Mouse (Mus musculus): ENCODE results near the gene Dock1. TPM values are rescaled to one million over a fixed set of nuclear protein-coding genes. Genes with fewer than 3 reads are reported as not detected.

Dock1 gene
- polyA plus RNA-seq, 1 experiment from 2014 or later = 25.0 TPM

DNA sequence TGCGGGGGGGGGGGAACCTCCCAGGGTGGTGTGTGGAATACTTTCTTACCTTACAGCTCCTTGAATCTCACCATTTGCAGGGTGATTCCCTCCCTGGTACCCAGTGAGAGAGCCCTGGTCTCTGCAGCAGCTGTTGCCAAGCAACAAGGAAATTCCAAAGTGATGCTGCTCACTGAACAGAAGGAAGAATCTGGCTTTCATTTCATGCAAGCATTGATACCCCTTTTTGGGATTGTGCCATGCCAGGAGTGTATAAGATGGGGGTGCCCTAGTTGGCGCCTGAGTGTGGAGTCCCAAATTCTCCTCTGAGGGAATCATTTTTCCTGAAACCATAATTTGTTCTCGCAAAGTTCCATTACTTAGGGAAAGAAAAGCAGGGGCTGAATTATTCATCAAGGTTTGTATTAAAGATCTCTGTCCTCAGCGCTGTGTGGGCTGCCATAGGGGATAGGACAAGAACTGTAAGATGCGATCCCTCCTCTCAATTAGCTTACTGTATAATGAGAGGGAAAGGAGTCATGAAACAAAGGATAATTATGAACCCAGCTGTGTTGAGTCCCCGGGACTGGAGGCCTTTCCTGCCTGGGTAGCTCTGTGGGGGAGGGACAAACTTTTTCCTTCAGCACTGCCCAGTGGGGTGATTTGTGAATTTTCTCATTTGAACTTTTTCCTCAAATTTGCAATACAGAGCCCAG, 104.2 kb downstream of the Dock1 start:
- no peaks in the 10 kb centered on the region for H3K36me3 ChIP-seq (ENCODE audit: control insufficient read depth, insufficient read depth, low read length)
- H3K4me3 ChIP-seq (ENCODE audit: low read depth, low read length) = no peak overlapping the region
- H3K4me2 ChIP-seq (replicated peaks; ENCODE audit: low read depth, low read length) = no peak overlapping the region
- peak; percentile 17; the same call in 1 of the 2 replicates for ATAC-seq (ENCODE audit: low FRiP score)
- H3K27ac ChIP-seq (ENCODE audit: low read depth, low read length) = no peak overlapping the region
- H3K4me1 ChIP-seq (replicated peaks; ENCODE audit: control insufficient read depth, insufficient read depth, low read length) = no peaks in the 10 kb centered on the region
- peak; percentile 21 for DNase-seq (ENCODE audit: low spot score)
- no peak overlapping the region for H3K9ac ChIP-seq (ENCODE audit: low read depth, low read length)
- no peaks in the 10 kb centered on the region for H3K9me3 ChIP-seq (ENCODE audit: control insufficient read depth, low read length)
- 82% methylated on average over 6 of the region's 6 CpGs for WGBS
- no peaks in the 10 kb centered on the region for H3K27me3 ChIP-seq (ENCODE audit: control insufficient read depth, insufficient read depth, low read length)

DNA sequence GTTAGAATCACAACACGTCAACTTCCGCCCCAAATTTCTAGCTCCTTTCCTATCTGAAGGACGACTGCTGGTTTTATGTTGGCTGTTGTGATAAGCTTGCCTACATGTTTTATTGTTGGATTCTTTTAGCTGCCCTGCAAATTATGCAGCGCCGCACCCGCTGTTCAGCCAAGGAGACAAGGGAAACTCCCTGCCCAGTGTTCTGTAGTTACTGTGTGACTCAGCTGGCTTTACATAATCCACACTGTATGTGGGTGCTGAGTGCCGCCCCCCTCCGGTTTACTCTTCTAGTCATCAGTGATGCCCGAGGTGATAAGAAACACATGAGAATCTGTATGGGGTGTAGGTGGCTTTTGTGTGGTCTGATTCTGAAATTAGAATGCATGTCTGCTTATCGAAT, 105.2 kb downstream of the Dock1 start:
- Histone ChIP-seq H3K9me3 (ENCODE audit: control insufficient read depth, low read length) (no peaks in the 10 kb centered on the region), H3K27ac (ENCODE audit: low read depth, low read length) (no peak overlapping the region), H3K36me3 (ENCODE audit: control insufficient read depth, insufficient read depth, low read length) (no peaks in the 10 kb centered on the region), H3K4me2 (replicated peaks; ENCODE audit: low read depth, low read length) (no peak overlapping the region), H3K27me3 (ENCODE audit: control insufficient read depth, insufficient read depth, low read length) (no peaks in the 10 kb centered on the region), H3K4me3 (ENCODE audit: low read depth, low read length) (no peak overlapping the region), H3K9ac (ENCODE audit: low read depth, low read length) (no peak overlapping the region), H3K4me1 (replicated peaks; ENCODE audit: control insufficient read depth, insufficient read depth, low read length) (no peaks in the 10 kb centered on the region)
- no peak for DNase-seq (ENCODE audit: low spot score)
- no peak for ATAC-seq (ENCODE audit: low FRiP score)
- WGBS = 91% methylated on average over 10 of the region's 10 CpGs

GRCm38 (mm10) chr7:134776306-134776705, 105.9 kb downstream of the Dock1 start:
- no peaks in the 10 kb centered on the region for H3K9me3 ChIP-seq (ENCODE audit: control insufficient read depth, low read length)
- H3K4me2 ChIP-seq (replicated peaks; ENCODE audit: low read depth, low read length) = no peak overlapping the region
- no peaks in the 10 kb centered on the region for H3K36me3 ChIP-seq (ENCODE audit: control insufficient read depth, insufficient read depth, low read length)
- no peaks in the 10 kb centered on the region for H3K4me1 ChIP-seq (replicated peaks; ENCODE audit: control insufficient read depth, insufficient read depth, low read length)
- DNase-seq (ENCODE audit: low spot score) (no peak), ATAC-seq (ENCODE audit: low FRiP score) (no peak)
- WGBS = 85% methylated on average over 6 of the region's 6 CpGs
- no peak overlapping the region for H3K27ac ChIP-seq (ENCODE audit: low read depth, low read length)
- no peak overlapping the region for H3K9ac ChIP-seq (ENCODE audit: low read depth, low read length)
- H3K27me3 ChIP-seq (ENCODE audit: control insufficient read depth, insufficient read depth, low read length) = no peaks in the 10 kb centered on the region
- no peak overlapping the region for H3K4me3 ChIP-seq (ENCODE audit: low read depth, low read length)

- DNase-seq (ENCODE audit: low spot score) = no peak
- H3K36me3 ChIP-seq (ENCODE audit: control insufficient read depth, insufficient read depth, low read length) = no peaks in the 10 kb centered on the region
- no peak overlapping the region for H3K27ac ChIP-seq (ENCODE audit: low read depth, low read length)
- H3K4me3 ChIP-seq (ENCODE audit: low read depth, low read length) = no peak overlapping the region
- H3K27me3 ChIP-seq (ENCODE audit: control insufficient read depth, insufficient read depth, low read length) = no peaks in the 10 kb centered on the region
- no peak overlapping the region for H3K9ac ChIP-seq (ENCODE audit: low read depth, low read length)
- no peak overlapping the region for H3K4me2 ChIP-seq (replicated peaks; ENCODE audit: low read depth, low read length)
- no peaks in the 10 kb centered on the region for H3K9me3 ChIP-seq (ENCODE audit: control insufficient read depth, low read length)
- ATAC-seq (ENCODE audit: low FRiP score) = no peak
- WGBS = 100% methylated on average over 3 of the region's 3 CpGs
- H3K4me1 ChIP-seq (replicated peaks; ENCODE audit: control insufficient read depth, insufficient read depth, low read length) = no peaks in the 10 kb centered on the region
Observed at GRCm38 (mm10) chr7:134779761-134780160, 109.3 kb downstream of the Dock1 start.

- H3K4me2 ChIP-seq (replicated peaks; ENCODE audit: low read depth, low read length) = no peak overlapping the region
- no peaks in the 10 kb centered on the region for H3K36me3 ChIP-seq (ENCODE audit: control insufficient read depth, insufficient read depth, low read length)
- no peaks in the 10 kb centered on the region for H3K9me3 ChIP-seq (ENCODE audit: control insufficient read depth, low read length)
- DNase-seq (ENCODE audit: low spot score) (no peak), ATAC-seq (ENCODE audit: low FRiP score) (no peak)
- no peak overlapping the region for H3K4me3 ChIP-seq (ENCODE audit: low read depth, low read length)
- WGBS = 85% methylated on average over 4 of the region's 4 CpGs
- H3K9ac ChIP-seq (ENCODE audit: low read depth, low read length) = no peak overlapping the region
- H3K27ac ChIP-seq (ENCODE audit: low read depth, low read length) = no peak overlapping the region
- H3K27me3 ChIP-seq (ENCODE audit: control insufficient read depth, insufficient read depth, low read length) = no peaks in the 10 kb centered on the region
- H3K4me1 ChIP-seq (replicated peaks; ENCODE audit: control insufficient read depth, insufficient read depth, low read length) = no peaks in the 10 kb centered on the region
Observed at GRCm38 (mm10) chr7:134787110-134787509, 116.7 kb downstream of the Dock1 start.

DNA sequence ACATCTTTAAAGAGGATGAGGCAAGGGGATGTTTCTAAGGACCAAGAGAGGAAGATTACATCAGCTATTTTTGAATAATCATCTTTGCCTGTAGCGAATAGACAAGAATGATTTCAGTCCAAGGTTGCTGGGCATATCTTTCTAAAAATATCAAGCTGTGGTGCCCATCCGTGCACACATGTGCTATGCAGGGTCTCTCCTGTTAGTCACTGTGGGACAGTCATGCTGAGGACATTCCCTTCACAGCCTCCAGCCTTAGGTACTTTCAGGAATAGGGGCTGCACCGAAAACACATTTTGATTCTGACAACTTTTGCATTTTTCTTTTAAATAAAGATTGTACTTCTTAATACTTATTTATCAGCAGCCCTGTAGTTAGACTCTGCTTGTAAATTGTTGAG, 124.4 kb downstream of the Dock1 start:
- DNase-seq (ENCODE audit: low spot score) (no peak), ATAC-seq (ENCODE audit: low FRiP score) (no peak)
- 91% methylated on average over 3 of the region's 3 CpGs for WGBS
- Histone ChIP-seq H3K36me3 (ENCODE audit: control insufficient read depth, insufficient read depth, low read length) (no peaks in the 10 kb centered on the region), H3K4me3 (ENCODE audit: low read depth, low read length) (no peak overlapping the region), H3K9ac (ENCODE audit: low read depth, low read length) (no peak overlapping the region), H3K4me1 (replicated peaks; ENCODE audit: control insufficient read depth, insufficient read depth, low read length) (no peaks in the 10 kb centered on the region), H3K27me3 (ENCODE audit: control insufficient read depth, insufficient read depth, low read length) (no peaks in the 10 kb centered on the region), H3K4me2 (replicated peaks; ENCODE audit: low read depth, low read length) (no peak overlapping the region), H3K9me3 (ENCODE audit: control insufficient read depth, low read length) (no peaks in the 10 kb centered on the region), H3K27ac (ENCODE audit: low read depth, low read length) (no peak overlapping the region)

GRCm38 (mm10) chr7:134800079-134800478, 129.6 kb downstream of the Dock1 start:
- Histone ChIP-seq H3K36me3 (ENCODE audit: control insufficient read depth, insufficient read depth, low read length) (no peaks in the 10 kb centered on the region), H3K27me3 (ENCODE audit: control insufficient read depth, insufficient read depth, low read length) (no peaks in the 10 kb centered on the region), H3K4me1 (replicated peaks; ENCODE audit: control insufficient read depth, insufficient read depth, low read length) (no peaks in the 10 kb centered on the region), H3K4me2 (replicated peaks; ENCODE audit: low read depth, low read length) (no peak overlapping the region), H3K9ac (ENCODE audit: low read depth, low read length) (no peak overlapping the region), H3K9me3 (ENCODE audit: control insufficient read depth, low read length) (no peaks in the 10 kb centered on the region), H3K4me3 (ENCODE audit: low read depth, low read length) (no peak overlapping the region), H3K27ac (ENCODE audit: low read depth, low read length) (no peak overlapping the region)
- no peak for ATAC-seq (ENCODE audit: low FRiP score)
- 94% methylated on average over 4 of the region's 4 CpGs for WGBS
- DNase-seq (ENCODE audit: low spot score) = no peak

DNA sequence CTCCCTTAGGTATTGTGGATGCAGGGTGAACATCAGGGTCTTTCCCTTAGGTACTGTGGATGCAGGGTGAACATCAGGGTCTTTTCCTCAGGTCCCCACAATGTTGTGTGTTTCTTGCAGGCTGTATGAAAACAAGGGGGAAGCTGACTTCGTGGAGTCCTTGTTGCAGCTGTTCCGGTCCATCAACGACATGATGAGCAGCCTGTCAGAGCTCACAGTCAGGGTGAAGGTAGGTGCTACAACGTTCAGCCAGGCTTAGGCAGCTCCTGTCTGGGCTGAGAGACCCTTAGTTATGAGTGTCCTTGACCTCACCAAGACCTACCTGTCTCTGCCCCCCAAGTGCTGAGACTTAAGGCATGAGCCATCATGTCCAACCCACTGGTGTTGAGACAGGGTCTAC, 134.0 kb downstream of the Dock1 start:
- ATAC-seq (ENCODE audit: low FRiP score) (no peak), DNase-seq (ENCODE audit: low spot score) (no peak)
- Histone ChIP-seq H3K9me3 (ENCODE audit: control insufficient read depth, low read length) (no peaks in the 10 kb centered on the region), H3K27ac (ENCODE audit: low read depth, low read length) (no peak overlapping the region), H3K4me1 (replicated peaks; ENCODE audit: control insufficient read depth, insufficient read depth, low read length) (no peaks in the 10 kb centered on the region), H3K27me3 (ENCODE audit: control insufficient read depth, insufficient read depth, low read length) (no peaks in the 10 kb centered on the region), H3K4me2 (replicated peaks; ENCODE audit: low read depth, low read length) (no peak overlapping the region), H3K36me3 (ENCODE audit: control insufficient read depth, insufficient read depth, low read length) (no peaks in the 10 kb centered on the region), H3K4me3 (ENCODE audit: low read depth, low read length) (no peak overlapping the region), H3K9ac (ENCODE audit: low read depth, low read length) (no peak overlapping the region)
- 85% methylated on average over 4 of the region's 4 CpGs for WGBS

- no peak for DNase-seq (ENCODE audit: low spot score)
- H3K27ac ChIP-seq (ENCODE audit: low read depth, low read length) = no peak overlapping the region
- H3K9ac ChIP-seq (ENCODE audit: low read depth, low read length) = no peak overlapping the region
- no peaks in the 10 kb centered on the region for H3K4me1 ChIP-seq (replicated peaks; ENCODE audit: control insufficient read depth, insufficient read depth, low read length)
- H3K36me3 ChIP-seq (ENCODE audit: control insufficient read depth, insufficient read depth, low read length) = no peaks in the 10 kb centered on the region
- WGBS = 84% methylated on average over 6 of the region's 6 CpGs
- no peaks in the 10 kb centered on the region for H3K9me3 ChIP-seq (ENCODE audit: control insufficient read depth, low read length)
- no peak overlapping the region for H3K4me2 ChIP-seq (replicated peaks; ENCODE audit: low read depth, low read length)
- no peak overlapping the region for H3K4me3 ChIP-seq (ENCODE audit: low read depth, low read length)
- no peak for ATAC-seq (ENCODE audit: low FRiP score)
- H3K27me3 ChIP-seq (ENCODE audit: control insufficient read depth, insufficient read depth, low read length) = no peaks in the 10 kb centered on the region
Observed at GRCm38 (mm10) chr7:134806799-134807198, 136.3 kb downstream of the Dock1 start.

Data from hindbrain, embryonic 11.5 days (tissue).